Mouse (Mus musculus) kidney, adult 18-20 months (tissue): ENCODE data around the gene Usp36.

Source experiments
- DNase-seq: peaks from one replicate; pipeline ENCODE4 v3.0.0; 2021

Usp36 gene

GRCm38 (mm10) chr11:118247359-118248095, 42.5 kb downstream of the Usp36 start:
- peak; percentile 80 for DNase-seq

- no peak for DNase-seq
Measured at GRCm38 (mm10) chr11:118246724-118247123, 43.3 kb downstream of the Usp36 start.

DNA sequence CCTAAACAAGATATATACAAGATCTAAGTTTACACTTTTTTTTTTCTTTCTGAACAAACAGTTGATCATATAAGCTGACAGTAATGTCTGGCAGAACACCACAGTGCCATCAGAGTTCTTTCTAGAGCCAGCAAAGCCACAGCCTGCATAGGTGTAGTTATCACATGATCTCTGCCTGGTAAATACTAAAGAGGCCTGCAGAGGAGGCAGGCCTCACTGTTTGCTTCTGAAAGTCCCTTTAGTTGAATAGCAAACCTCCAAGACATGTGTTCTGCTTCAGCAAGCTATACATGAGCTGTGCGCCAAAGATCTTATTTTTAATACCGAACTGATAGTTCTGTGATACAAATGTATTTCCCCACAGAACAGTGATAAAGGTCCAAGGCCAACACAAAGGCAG, 44.9 kb downstream of the Usp36 start:
- no peak for DNase-seq

- DNase-seq: no peak
Measured at GRCm38 (mm10) chr11:118243627-118244261, 46.3 kb downstream of the Usp36 start.

GRCm38 (mm10) chr11:118242506-118242905, 47.5 kb downstream of the Usp36 start:
- no peak for DNase-seq

- no peak for DNase-seq
Measured at GRCm38 (mm10) chr11:118240388-118240787, 49.7 kb downstream of the Usp36 start.

- no peak for DNase-seq
Measured at GRCm38 (mm10) chr11:118239281-118240198, 50.5 kb downstream of the Usp36 start.

GRCm38 (mm10) chr11:118236520-118237190, 53.4 kb downstream of the Usp36 start:
- no peak for DNase-seq

GRCm38 (mm10) chr11:118234929-118235328, 55.1 kb downstream of the Usp36 start:
- no peak for DNase-seq

GRCm38 (mm10) chr11:118234500-118234899, 55.5 kb downstream of the Usp36 start:
- DNase-seq: no peak

- DNase-seq: no peak
Measured at GRCm38 (mm10) chr11:118233924-118234323, 56.1 kb downstream of the Usp36 start.

GRCm38 (mm10) chr11:118232314-118232831, 57.7 kb downstream of the Usp36 start:
- DNase-seq: peak; percentile 40

GRCm38 (mm10) chr11:118229941-118230340, 60.1 kb downstream of the Usp36 start:
- DNase-seq: no peak

- no peak for DNase-seq
Measured at GRCm38 (mm10) chr11:118227650-118228049, 62.4 kb downstream of the Usp36 start.

DNA sequence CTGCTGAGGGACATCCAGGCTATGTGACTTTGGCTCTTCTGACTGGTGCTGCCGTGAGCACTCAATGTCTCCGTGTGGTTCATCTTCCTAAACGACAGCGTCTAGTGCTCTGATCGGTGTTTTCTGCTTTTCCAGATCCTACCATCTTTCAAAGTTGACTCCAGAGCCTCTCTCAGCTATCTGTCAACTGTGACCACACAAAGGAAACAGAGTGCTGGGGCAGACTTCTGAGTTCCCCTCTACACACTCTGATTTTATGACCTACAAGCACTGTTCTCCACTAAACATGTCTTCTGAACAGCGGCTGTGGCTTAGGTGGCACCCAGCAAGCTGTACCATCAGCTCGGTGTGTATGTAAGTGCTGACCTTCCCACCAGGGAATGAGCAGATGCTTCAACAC, 63.2 kb downstream of the Usp36 start:
- DNase-seq: no peak

DNA sequence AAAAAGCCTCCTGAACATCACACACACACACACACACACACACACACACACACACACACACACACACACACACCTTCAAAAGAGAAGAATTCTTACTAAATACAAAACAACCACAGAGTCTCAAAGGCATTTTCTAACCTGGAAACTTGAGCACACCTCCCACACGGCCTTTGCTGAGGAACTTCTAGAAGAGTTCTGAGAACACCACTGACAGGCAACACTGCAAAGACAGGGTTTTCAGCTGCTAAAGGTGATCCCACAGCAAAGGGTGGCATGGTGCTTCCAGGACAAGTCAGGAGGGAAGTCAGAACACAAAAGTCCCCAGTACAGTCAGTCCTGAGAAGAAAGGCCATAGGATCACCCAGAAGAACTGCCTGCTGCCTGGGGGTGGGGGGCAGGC, 64.2 kb downstream of the Usp36 start:
- DNase-seq: no peak

DNA sequence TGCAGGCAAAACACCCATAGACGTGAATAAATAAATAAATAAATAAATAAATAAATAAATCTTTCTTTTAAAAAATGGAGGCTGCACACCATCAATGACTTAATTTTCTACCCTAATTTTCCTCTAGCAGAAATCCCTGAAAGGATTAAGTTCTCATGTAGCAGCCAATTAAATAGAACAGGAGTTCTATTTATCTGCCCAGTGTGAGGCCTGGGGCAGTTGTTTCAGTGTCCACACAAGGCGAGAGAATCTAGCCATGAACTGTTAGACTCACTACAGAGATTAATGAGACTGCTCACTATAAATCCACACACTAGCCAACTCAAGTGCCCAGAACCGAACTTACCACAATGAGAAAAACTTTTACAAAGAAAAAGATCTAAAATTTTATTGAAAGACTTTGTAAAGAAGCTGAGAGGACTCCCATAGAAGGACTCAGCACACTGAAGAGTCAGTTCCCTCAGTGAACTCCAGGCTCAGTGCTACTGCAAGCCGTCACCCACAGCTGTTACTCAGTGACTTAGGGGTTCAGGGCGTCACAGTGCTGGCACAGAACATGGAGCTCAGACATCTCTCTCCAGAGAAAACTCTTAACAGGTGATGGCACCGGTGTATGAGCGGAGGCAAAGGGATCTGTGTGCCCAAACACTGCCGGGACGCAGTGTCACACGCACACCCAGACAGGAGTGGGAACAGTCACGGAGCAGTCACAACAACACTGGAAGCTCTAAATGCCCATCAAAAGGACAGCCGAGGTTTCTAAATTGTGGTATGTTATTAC, 64.8 kb downstream of the Usp36 start:
- DNase-seq: no peak

- DNase-seq: no peak
Measured at GRCm38 (mm10) chr11:118223416-118224067, 66.5 kb downstream of the Usp36 start.

DNA sequence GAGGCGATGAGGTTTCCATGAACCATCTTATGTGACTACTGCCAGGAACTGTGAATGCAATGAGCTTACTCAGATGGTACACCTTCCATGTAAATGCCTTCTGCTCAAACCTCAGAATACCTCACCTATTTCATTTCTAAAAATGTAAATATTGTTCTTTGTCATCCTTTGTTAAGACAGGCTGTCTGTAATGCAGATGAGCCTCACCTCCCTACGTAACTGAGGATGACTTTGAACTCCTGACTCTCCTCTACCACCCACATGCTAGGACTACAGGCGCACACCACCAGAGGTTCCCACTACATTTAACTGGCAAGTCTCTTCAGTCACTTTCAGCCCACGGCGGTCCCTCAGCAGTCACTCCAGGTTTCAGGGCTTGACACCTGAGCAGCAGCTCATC, 67.1 kb downstream of the Usp36 start:
- DNase-seq: no peak

GRCm38 (mm10) chr11:118222351-118222885, 67.6 kb downstream of the Usp36 start:
- DNase-seq: no peak
